Mouse (Mus musculus) MEL (cell line): ENCODE results near the gene Ccl5.

ENCODE experiments used
- CTCF ChIP-seq, 3 experiments: IDR thresholded peaks in 2 of 3; conservative IDR thresholded peaks in 1 of 3; 2 replicates each; pipeline ENCODE4 v1.5.1; 2011 to 2012; ENCODE audit warnings: low read length in 3 of 3, low read depth in 2 of 3, mild to moderate bottlenecking in 2 of 3, improper control_type of control experiment in 1 of 3, inconsistent platforms in 1 of 3, mixed read lengths in 1 of 3, moderate library complexity in 1 of 3; ENCODE audit not compliant: control insufficient read depth in 1 of 3, insufficient read depth in 1 of 3, poor library complexity in 1 of 3, severe bottlenecking in 1 of 3
- GATA1 ChIP-seq: IDR thresholded peaks from 2 replicates; pipeline ENCODE4 v1.6.1; 2011; ENCODE audit warnings: low read depth, low read length, improper control_type of control experiment
- KAT2A ChIP-seq: conservative IDR thresholded peaks from 2 replicates; pipeline ENCODE4 v1.6.1; 2012; ENCODE audit warnings: low read depth, low read length, improper control_type of control experiment, inconsistent platforms
- MAX ChIP-seq: IDR thresholded peaks from 2 replicates; pipeline ENCODE4 v1.6.1; 2011; ENCODE audit warnings: low read length, improper control_type of control experiment

GRCm38 (mm10) chr11:83518371-83518770 is 11.9 kb downstream of the Ccl5 start:
- TF ChIP-seq MAX (no peak), CTCF (IDR thresholded peaks at IDR 0.05 in 2 of 3, conservative IDR thresholded peaks at IDR 0.05 in 1 of 3; ENCODE audit: control insufficient read depth in 1 of 3, insufficient read depth in 1 of 3, low read depth in 2 of 3, low read length in 3 of 3, poor library complexity in 1 of 3, severe bottlenecking in 1 of 3) (no peak), KAT2A (no peak), GATA1 (no peak)
